Mouse (Mus musculus) intestine, embryonic 16.5 days (tissue): ENCODE data around the gene Eng. TPM values are rescaled to one million over a fixed set of nuclear protein-coding genes. Genes with fewer than 3 reads are reported as not detected.

Experiments used
- ATAC-seq: fragments of 200-750 bp; cut with Nextera tagmentation; 2 replicates; pipeline ENCODE4 v1.8.0; 2017; ENCODE audit warnings: moderate TSS enrichment, moderate library complexity
- H3K27ac ChIP-seq: fragments of 300-500 bp; sonication (generic); 2 replicates; pipeline ENCODE4 v1.5.1; 2014; ENCODE audit warnings: mild to moderate bottlenecking, low read length
- H3K27me3 ChIP-seq: fragments of 300-500 bp; sonication (generic); replicated peaks from 2 replicates; pipeline ENCODE4 v1.6.1; 2014; ENCODE audit warnings: low read length, control low read depth, mixed read lengths; ENCODE audit not compliant: control insufficient read depth, insufficient read depth
- H3K36me3 ChIP-seq: fragments of 300-500 bp; sonication (generic); 2 replicates; pipeline ENCODE4 v1.6.1; 2014; ENCODE audit warnings: low read length, control low read depth; ENCODE audit not compliant: control insufficient read depth, insufficient read depth
- H3K4me1 ChIP-seq: fragments of 300-500 bp; sonication (generic); 2 replicates; pipeline ENCODE4 v1.6.1; 2014; ENCODE audit warnings: low read length, control low read depth, mixed read lengths; ENCODE audit not compliant: control insufficient read depth, insufficient read depth
- H3K4me2 ChIP-seq: fragments of 300-500 bp; sonication (generic); 2 replicates; pipeline ENCODE4 v1.6.1; 2014; ENCODE audit warnings: low read depth, low read length, control low read depth
- H3K4me3 ChIP-seq: fragments of 300-500 bp; sonication (generic); 2 replicates; pipeline ENCODE4 v1.5.1; 2014; ENCODE audit warnings: mild to moderate bottlenecking, low read length
- H3K9ac ChIP-seq: fragments of 300-500 bp; sonication (generic); 2 replicates; pipeline ENCODE4 v1.6.1; 2014; ENCODE audit warnings: low read depth, low read length
- H3K9me3 ChIP-seq: fragments of 300-500 bp; sonication (generic); 2 replicates; pipeline ENCODE4 v1.6.1; 2016; ENCODE audit warnings: low read length, control low read depth; ENCODE audit not compliant: control insufficient read depth
- WGBS: fragments of 180-500 bp; shearing (Covaris S2); extraction: QIAGEN DNeasy Blood & Tissue Kit; methylation state at CpG from one replicate; pipeline ENCODE4 v1.1.7; 2014; 5-methylcytosine and 5-hydroxymethylcytosine counted together
- polyA plus RNA-seq: library from polyadenylated mRNA; unstranded; fragments of >200 nt; fragmentation: Nextera tagmentation; extraction: Ambion mirVana; gene quantifications from 2 replicates; pipeline ENCODE4 v1.2.1, GENCODE M21; 2015

Gene Eng
- polyA plus RNA-seq, 1 experiment from 2014 or later, result 66.8 TPM

- no peak overlapping the region for H3K4me2 ChIP-seq
- no peak for ATAC-seq
- H3K27me3 ChIP-seq, result no peaks in the 10 kb centered on the region
- WGBS, result 59% methylated on average over 1 of the region's 1 CpGs
- no peaks in the 10 kb centered on the region for H3K9me3 ChIP-seq
- no peak overlapping the region for H3K4me3 ChIP-seq
- no peaks in the 10 kb centered on the region for H3K36me3 ChIP-seq
- H3K9ac ChIP-seq, result no peak overlapping the region
- H3K27ac ChIP-seq, result no peak overlapping the region
- peaks cover 9% of the 10 kb centered on the region for H3K4me1 ChIP-seq
Observed at GRCm38 (mm10) chr2:32639632-32640031, 6.8 kb upstream of the Eng start.

GRCm38 (mm10) chr2:32640550-32641051 lies 5.8 kb upstream of the Eng start:
- H3K9me3 ChIP-seq, result no peaks in the 10 kb centered on the region
- no peak overlapping the region for H3K4me2 ChIP-seq
- H3K9ac ChIP-seq, result no peak overlapping the region
- 56% methylated on average over 6 of the region's 6 CpGs for WGBS
- H3K4me1 ChIP-seq, result peaks cover 16% of the 10 kb centered on the region
- H3K4me3 ChIP-seq, result no peak overlapping the region
- no peak for ATAC-seq
- H3K36me3 ChIP-seq, result no peaks in the 10 kb centered on the region
- H3K27me3 ChIP-seq, result no peaks in the 10 kb centered on the region
- no peak overlapping the region for H3K27ac ChIP-seq

GRCm38 (mm10) chr2:32641810-32642209 lies 4.6 kb upstream of the Eng start:
- no peak for ATAC-seq
- H3K9ac ChIP-seq, result no peak overlapping the region
- peaks cover 18% of the 10 kb centered on the region for H3K4me1 ChIP-seq
- H3K36me3 ChIP-seq, result no peaks in the 10 kb centered on the region
- H3K4me2 ChIP-seq, result no peak overlapping the region
- H3K27ac ChIP-seq, result no peak overlapping the region
- no peak overlapping the region for H3K4me3 ChIP-seq
- WGBS, result 87% methylated on average over 5 of the region's 5 CpGs
- H3K9me3 ChIP-seq, result no peaks in the 10 kb centered on the region
- no peaks in the 10 kb centered on the region for H3K27me3 ChIP-seq

GRCm38 (mm10) chr2:32642813-32643212 lies 3.6 kb upstream of the Eng start:
- Histone ChIP-seq H3K4me3 (no peak overlapping the region), H3K9me3 (no peaks in the 10 kb centered on the region), H3K27me3 (no peaks in the 10 kb centered on the region), H3K4me1 (peaks cover 16% of the 10 kb centered on the region), H3K36me3 (no peaks in the 10 kb centered on the region), H3K4me2 (no peak overlapping the region), H3K9ac (no peak overlapping the region), H3K27ac (peak overlapping the region; percentile 9; the same call in 1 of the 2 replicates)
- WGBS, result 54% methylated on average over 7 of the region's 7 CpGs
- ATAC-seq, result peak; percentile 24

GRCm38 (mm10) chr2:32644083-32644482 lies 2.3 kb upstream of the Eng start:
- H3K4me2 ChIP-seq, result no peak overlapping the region
- no peak for ATAC-seq
- H3K4me1 ChIP-seq, result peaks cover 12% of the 10 kb centered on the region; the same call in 1 of the 2 replicates
- H3K4me3 ChIP-seq, result no peak overlapping the region
- no peaks in the 10 kb centered on the region for H3K9me3 ChIP-seq
- WGBS, result 70% methylated on average over 9 of the region's 9 CpGs
- no peak overlapping the region for H3K27ac ChIP-seq
- H3K27me3 ChIP-seq, result no peaks in the 10 kb centered on the region
- H3K36me3 ChIP-seq, result no peaks in the 10 kb centered on the region
- H3K9ac ChIP-seq, result no peak overlapping the region; the same call in 1 of the 2 replicates

- Histone ChIP-seq H3K4me3 (no peak overlapping the region), H3K4me2 (no peak overlapping the region), H3K27me3 (no peaks in the 10 kb centered on the region), H3K36me3 (no peaks in the 10 kb centered on the region), H3K27ac (peak overlapping the region; percentile 79), H3K9ac (peak overlapping the region; percentile 30; the same call in 1 of the 2 replicates), H3K9me3 (no peaks in the 10 kb centered on the region), H3K4me1 (peaks cover 12% of the 10 kb centered on the region; the same call in 1 of the 2 replicates)
- WGBS, result 81% methylated on average over 8 of the region's 8 CpGs
- ATAC-seq, result no peak
Observed at GRCm38 (mm10) chr2:32644799-32645475, 1.5 kb upstream of the Eng start.

- peaks cover 12% of the 10 kb centered on the region; the same call in 1 of the 2 replicates for H3K4me1 ChIP-seq
- no peak overlapping the region for H3K4me3 ChIP-seq
- no peaks in the 10 kb centered on the region for H3K27me3 ChIP-seq
- 70% methylated on average over 3 of the region's 3 CpGs for WGBS
- ATAC-seq, result no peak
- H3K9me3 ChIP-seq, result no peaks in the 10 kb centered on the region
- no peaks in the 10 kb centered on the region for H3K36me3 ChIP-seq
- H3K27ac ChIP-seq, result peak overlapping the region; percentile 79
- no peak overlapping the region for H3K4me2 ChIP-seq
- H3K9ac ChIP-seq, result no peak overlapping the region
Observed at GRCm38 (mm10) chr2:32645647-32646046, 748 bp upstream of the Eng start.

- H3K27ac ChIP-seq, result peak overlapping the region; percentile 79; the same call in 1 of the 2 replicates
- no peaks in the 10 kb centered on the region for H3K36me3 ChIP-seq
- peaks cover 12% of the 10 kb centered on the region; the same call in 1 of the 2 replicates for H3K4me1 ChIP-seq
- peak overlapping the region; percentile 67 for H3K9ac ChIP-seq
- H3K4me3 ChIP-seq, result peak overlapping the region; percentile 48
- no peaks in the 10 kb centered on the region for H3K9me3 ChIP-seq
- ATAC-seq, result no peak
- 88% methylated on average over 7 of the region's 7 CpGs for WGBS
- no peaks in the 10 kb centered on the region for H3K27me3 ChIP-seq
- H3K4me2 ChIP-seq, result peak overlapping the region; percentile 46
Observed at GRCm38 (mm10) chr2:32647366-32647765, 971 bp downstream of the Eng start.

GRCm38 (mm10) chr2:32653764-32654163 lies 7.4 kb downstream of the Eng start:
- no peaks in the 10 kb centered on the region for H3K36me3 ChIP-seq
- no peak overlapping the region for H3K9ac ChIP-seq
- H3K4me3 ChIP-seq, result no peak overlapping the region
- no peaks in the 10 kb centered on the region for H3K9me3 ChIP-seq
- no peak overlapping the region for H3K4me2 ChIP-seq
- peak overlapping the region; percentile 17; the same call in 1 of the 2 replicates for H3K27ac ChIP-seq
- WGBS, result 45% methylated on average over 7 of the region's 7 CpGs
- no peaks in the 10 kb centered on the region for H3K27me3 ChIP-seq
- H3K4me1 ChIP-seq, result peaks cover 14% of the 10 kb centered on the region
- ATAC-seq, result no peak
